Mouse (Mus musculus): Measurements from ENCODE around the gene Fgf13. TPM values are rescaled to one million over a fixed set of nuclear protein-coding genes. Genes with fewer than 3 reads are reported as not detected.

The Fgf13 gene
- polyA plus RNA-seq, 2 experiments, result 13.5 to 15.6 TPM

GRCm38 (mm10) chrX:59166763-59167162, 401.1 kb downstream of the Fgf13 start:
- DNase-seq (ENCODE audit: low spot score) (no peak), ATAC-seq (ENCODE audit: low FRiP score, low read depth) (no peak)
- no peak overlapping the region for H3K4me3 ChIP-seq (replicated peaks; ENCODE audit: low read length)
- no peaks in the 10 kb centered on the region for H3K9me3 ChIP-seq (ENCODE audit: control insufficient read depth, low read length)
- H3K36me3 ChIP-seq (ENCODE audit: control insufficient read depth, insufficient read depth, low read length), result no peaks in the 10 kb centered on the region
- H3K27me3 ChIP-seq (ENCODE audit: control insufficient read depth, insufficient read depth, low read length), result no peaks in the 10 kb centered on the region
- no peaks in the 10 kb centered on the region for H3K4me1 ChIP-seq (ENCODE audit: control insufficient read depth, insufficient read depth, low read length)
- TF ChIP-seq POLR2A (IDR thresholded peaks at IDR 0.05; ENCODE audit: borderline replicate concordance, extremely low read depth, insufficient read depth, insufficient read length), result no peak
- no peak overlapping the region for H3K9ac ChIP-seq (ENCODE audit: low read depth, low read length, severe bottlenecking)
- WGBS, result 79% methylated on average over 2 of the region's 2 CpGs
- no peak overlapping the region for H3K27ac ChIP-seq (replicated peaks; ENCODE audit: low read depth, low read length)
- no peak overlapping the region for H3K4me2 ChIP-seq (replicated peaks; ENCODE audit: low read depth, low read length, severe bottlenecking)

- DNase-seq (ENCODE audit: low spot score) (no peak), ATAC-seq (ENCODE audit: low FRiP score, low read depth) (no peak)
- Histone ChIP-seq H3K9me3 (ENCODE audit: control insufficient read depth, low read length) (no peaks in the 10 kb centered on the region), H3K4me2 (replicated peaks; ENCODE audit: low read depth, low read length, severe bottlenecking) (no peak overlapping the region), H3K36me3 (ENCODE audit: control insufficient read depth, insufficient read depth, low read length) (no peaks in the 10 kb centered on the region), H3K4me1 (ENCODE audit: control insufficient read depth, insufficient read depth, low read length) (no peaks in the 10 kb centered on the region), H3K9ac (ENCODE audit: low read depth, low read length, severe bottlenecking) (no peak overlapping the region), H3K27ac (replicated peaks; ENCODE audit: low read depth, low read length) (no peak overlapping the region), H3K4me3 (replicated peaks; ENCODE audit: low read length) (no peak overlapping the region), H3K27me3 (ENCODE audit: control insufficient read depth, insufficient read depth, low read length) (no peaks in the 10 kb centered on the region)
- TF ChIP-seq POLR2A (IDR thresholded peaks at IDR 0.05; ENCODE audit: borderline replicate concordance, extremely low read depth, insufficient read depth, insufficient read length), result no peak
- 64% methylated on average over 2 of the region's 2 CpGs for WGBS
Measured at GRCm38 (mm10) chrX:59141947-59142346, 425.9 kb downstream of the Fgf13 start.

GRCm38 (mm10) chrX:59134928-59135361, 432.9 kb downstream of the Fgf13 start:
- 18% methylated on average over 8 of the region's 8 CpGs for WGBS
- H3K27me3 ChIP-seq (ENCODE audit: control insufficient read depth, insufficient read depth, low read length), result no peaks in the 10 kb centered on the region
- H3K36me3 ChIP-seq (ENCODE audit: control insufficient read depth, insufficient read depth, low read length), result no peaks in the 10 kb centered on the region
- H3K27ac ChIP-seq (replicated peaks; ENCODE audit: low read depth, low read length), result no peak overlapping the region
- peak overlapping the region; percentile 50 for H3K4me3 ChIP-seq (replicated peaks; ENCODE audit: low read length)
- ATAC-seq (ENCODE audit: low FRiP score, low read depth), result peak; percentile 85
- H3K4me1 ChIP-seq (ENCODE audit: control insufficient read depth, insufficient read depth, low read length), result no peaks in the 10 kb centered on the region
- no peaks in the 10 kb centered on the region for H3K9me3 ChIP-seq (ENCODE audit: control insufficient read depth, low read length)
- TF ChIP-seq POLR2A (IDR thresholded peaks at IDR 0.05; ENCODE audit: borderline replicate concordance, extremely low read depth, insufficient read depth, insufficient read length), result no peak
- peak overlapping the region; percentile 54 for H3K4me2 ChIP-seq (replicated peaks; ENCODE audit: low read depth, low read length, severe bottlenecking)
- H3K9ac ChIP-seq (ENCODE audit: low read depth, low read length, severe bottlenecking), result 0 out of 2 replicates have a peak overlapping the region, but pooled peaks have one; percentile 50
- DNase-seq (ENCODE audit: low spot score), result peak; percentile 70

GRCm38 (mm10) chrX:59134166-59134861, 433.6 kb downstream of the Fgf13 start:
- H3K9ac ChIP-seq (ENCODE audit: low read depth, low read length, severe bottlenecking), result peak overlapping the region; percentile 50
- H3K4me1 ChIP-seq (ENCODE audit: control insufficient read depth, insufficient read depth, low read length), result no peaks in the 10 kb centered on the region
- no peaks in the 10 kb centered on the region for H3K27me3 ChIP-seq (ENCODE audit: control insufficient read depth, insufficient read depth, low read length)
- TF ChIP-seq POLR2A (IDR thresholded peaks at IDR 0.05; ENCODE audit: borderline replicate concordance, extremely low read depth, insufficient read depth, insufficient read length), result no peak
- peak; percentile 26 for DNase-seq (ENCODE audit: low spot score)
- H3K4me3 ChIP-seq (replicated peaks; ENCODE audit: low read length), result peak overlapping the region; percentile 50
- no peak overlapping the region for H3K27ac ChIP-seq (replicated peaks; ENCODE audit: low read depth, low read length)
- peak overlapping the region; percentile 54 for H3K4me2 ChIP-seq (replicated peaks; ENCODE audit: low read depth, low read length, severe bottlenecking)
- peak; percentile 77 for ATAC-seq (ENCODE audit: low FRiP score, low read depth)
- H3K36me3 ChIP-seq (ENCODE audit: control insufficient read depth, insufficient read depth, low read length), result no peaks in the 10 kb centered on the region
- WGBS, result 19% methylated on average over 32 of the region's 75 CpGs
- H3K9me3 ChIP-seq (ENCODE audit: control insufficient read depth, low read length), result no peaks in the 10 kb centered on the region

GRCm38 (mm10) chrX:59133834-59134165, 434.1 kb downstream of the Fgf13 start:
- H3K9ac ChIP-seq (ENCODE audit: low read depth, low read length, severe bottlenecking), result peak overlapping the region; percentile 50
- H3K4me1 ChIP-seq (ENCODE audit: control insufficient read depth, insufficient read depth, low read length), result no peaks in the 10 kb centered on the region
- no peak for ATAC-seq (ENCODE audit: low FRiP score, low read depth)
- peak overlapping the region; percentile 54 for H3K4me2 ChIP-seq (replicated peaks; ENCODE audit: low read depth, low read length, severe bottlenecking)
- no peaks in the 10 kb centered on the region for H3K27me3 ChIP-seq (ENCODE audit: control insufficient read depth, insufficient read depth, low read length)
- H3K27ac ChIP-seq (replicated peaks; ENCODE audit: low read depth, low read length), result no peak overlapping the region
- no peaks in the 10 kb centered on the region for H3K36me3 ChIP-seq (ENCODE audit: control insufficient read depth, insufficient read depth, low read length)
- H3K4me3 ChIP-seq (replicated peaks; ENCODE audit: low read length), result peak overlapping the region; percentile 50
- no peak for DNase-seq (ENCODE audit: low spot score)
- no peaks in the 10 kb centered on the region for H3K9me3 ChIP-seq (ENCODE audit: control insufficient read depth, low read length)
- 22% methylated on average over 24 of the region's 24 CpGs for WGBS
- TF ChIP-seq POLR2A (IDR thresholded peaks at IDR 0.05; ENCODE audit: borderline replicate concordance, extremely low read depth, insufficient read depth, insufficient read length), result no peak
